Mouse (Mus musculus) left cerebral cortex, postnatal 25 days (tissue): ENCODE measurements around the gene Tfcp2l1. TPM values are rescaled to one million over a fixed set of nuclear protein-coding genes. Genes with fewer than 3 reads are reported as not detected.

Source experiments
- DNase-seq, 2 experiments: peaks; one replicate each; pipeline ENCODE4 v3.0.0; 2022; ENCODE audit warnings: low spot score in 2 of 2, mixed read lengths in 1 of 2
- intact Hi-C: fragments of 180-260 bp; cut with DNase I; formaldehyde crosslinking; loops from one replicate; pipeline ENCODE4 v1.15.1; 2025
- total RNA-seq, 2 experiments: library from RNA; stranded (reverse); gene quantifications; 2 replicates each; pipeline ENCODE4 v1.2.3; 2021

The Tfcp2l1 gene
- total RNA-seq, 2 experiments from 2014 or later: 2.5 to 3.6 TPM

GRCm38 (mm10) chr1:118720474-118721095 is 92.8 kb downstream of the Tfcp2l1 start:
- no peak for DNase-seq
- intact Hi-C loops: no loop called here

GRCm38 (mm10) chr1:118727075-118727474 is 99.3 kb downstream of the Tfcp2l1 start:
- intact Hi-C loops: no loop called here

GRCm38 (mm10) chr1:118728796-118729195 is 101.1 kb downstream of the Tfcp2l1 start:
- DNase-seq: no peak
- intact Hi-C loops: no loop called here

More at GRCm38 (mm10) chr1:118727075-118727474, 99.3 kb downstream of the Tfcp2l1 start:
- no peak for DNase-seq

Other genes starting within 250 kb of the Tfcp2l1 start
- gene Clasp1, start 238.9 kb upstream of the Tfcp2l1 start, total RNA-seq: 100 to 1,000 TPM; 106 to 112 TPM